Mouse (Mus musculus): ENCODE measurements around the gene Vmn2r95. TPM values are rescaled to one million over a fixed set of nuclear protein-coding genes. Genes with fewer than 3 reads are reported as not detected.
"Not testable (repeated sequence)": the region's sequence is repeated elsewhere in the genome, so short reads cannot be mapped to it uniquely, and the experiment has no call there.

Vmn2r95 gene
- polyA plus RNA-seq (2016; fragmentation: Nextera tagmentation; extraction: Ambion mirVana) = 0.01 TPM in 1 of 2 replicates, not detected in the other

GRCm38 (mm10) chr17:18423778-18424177 lies at the start of gene Vmn2r95:
Vmn2r95 (plus strand) TSS chr17:18424078.
- Histone ChIP-seq H3K36me3 (no peaks in the 10 kb centered on the region), H3K27ac (no peak within 1 kb of the TSS), H3K4me3 (no peak within 1 kb of the TSS), H3K9me3 (0 out of 2 replicates have a peak, but pooled peaks cover 4% of the 10 kb centered on the region), H3K27me3 (ENCODE audit: insufficient read depth, poor library complexity, severe bottlenecking) (no peaks in the 10 kb centered on the region), H3K4me1 (replicated peaks) (no peaks in the 10 kb centered on the region)
- 38% methylated on average over 1 of the region's 1 CpGs for WGBS
- DNase-seq (ENCODE audit: low spot score) = no peak

GRCm38 (mm10) chr17:18455619-18456140 lies 31.8 kb downstream of the Vmn2r95 start:
- Histone ChIP-seq H3K4me1 (replicated peaks) (no peaks in the 10 kb centered on the region), H3K9me3 (peaks cover 25% of the 10 kb centered on the region; the same call in 1 of the 2 replicates), H3K36me3 (no peaks in the 10 kb centered on the region), H3K27ac (no peak overlapping the region), H3K4me3 (no peak overlapping the region), H3K27me3 (ENCODE audit: insufficient read depth, poor library complexity, severe bottlenecking) (no peaks in the 10 kb centered on the region)
- DNase-seq (ENCODE audit: low spot score) = no peak
- WGBS = 80% methylated on average over 3 of the region's 3 CpGs

GRCm38 (mm10) chr17:18458126-18458634 lies 34.3 kb downstream of the Vmn2r95 start:
- not testable (repeated sequence) for H3K36me3 ChIP-seq; DNase-seq (ENCODE audit: low spot score); H3K4me1 ChIP-seq (replicated peaks); H3K4me3 ChIP-seq; H3K27ac ChIP-seq; H3K27me3 ChIP-seq (ENCODE audit: insufficient read depth, poor library complexity, severe bottlenecking)
- WGBS = 85% methylated on average over 3 of the region's 3 CpGs
- peaks cover 37% of the 10 kb centered on the region for H3K9me3 ChIP-seq

- Histone ChIP-seq H3K4me3 (no peak overlapping the region), H3K36me3 (no peaks in the 10 kb centered on the region), H3K27ac (no peak overlapping the region), H3K4me1 (replicated peaks) (no peaks in the 10 kb centered on the region), H3K27me3 (ENCODE audit: insufficient read depth, poor library complexity, severe bottlenecking) (no peaks in the 10 kb centered on the region), H3K9me3 (peaks cover 21% of the 10 kb centered on the region)
- no peak for DNase-seq (ENCODE audit: low spot score)
Measured at GRCm38 (mm10) chr17:18462695-18463094, 38.8 kb downstream of the Vmn2r95 start.

- Histone ChIP-seq H3K9me3 (peaks cover 22% of the 10 kb centered on the region; the same call in 1 of the 2 replicates), H3K4me1 (replicated peaks) (no peaks in the 10 kb centered on the region), H3K36me3 (no peaks in the 10 kb centered on the region), H3K27ac (no peak overlapping the region), H3K27me3 (ENCODE audit: insufficient read depth, poor library complexity, severe bottlenecking) (no peaks in the 10 kb centered on the region), H3K4me3 (no peak overlapping the region)
- whole genome bisulfite sequencing = 75% methylated on average over 1 of the region's 1 CpGs
- no peak for DNase-seq (ENCODE audit: low spot score)
Measured at GRCm38 (mm10) chr17:18479885-18480284, 56.0 kb downstream of the Vmn2r95 start.

Other genes starting within 250 kb of the Vmn2r95 start
- not detected in 2 replicates for gene Vmn2r94, start 146.3 kb upstream of the Vmn2r95 start, polyA plus RNA-seq (2016; fragmentation: Nextera tagmentation; extraction: Ambion mirVana)
- gene Vmn2r93, start 126.0 kb upstream of the Vmn2r95 start, polyA plus RNA-seq (2016; fragmentation: Nextera tagmentation; extraction: Ambion mirVana) = not detected in 2 replicates
- not detected in 2 replicates for gene Vmn2r96, start 149.1 kb downstream of the Vmn2r95 start, polyA plus RNA-seq (2016; fragmentation: Nextera tagmentation; extraction: Ambion mirVana)